Mouse (Mus musculus) CH12.LX (cell line): ENCODE results near the gene Lmf1. TPM values are rescaled to one million over a fixed set of nuclear protein-coding genes. Genes with fewer than 3 reads are reported as not detected.

ENCODE experiments used
- DNase-seq: peaks from one replicate; pipeline ENCODE4 v3.0.0-alpha.2; 2013; ENCODE audit errors: extremely low read depth
- H3K27ac ChIP-seq: 2 replicates; pipeline ENCODE4 v1.5.1; 2012; ENCODE audit warnings: low read depth, mild to moderate bottlenecking, control low read depth, moderate library complexity; ENCODE audit not compliant: insufficient read depth
- H3K27me3 ChIP-seq: replicated peaks from 2 replicates; pipeline ENCODE3; 2012; ENCODE audit warnings: inconsistent platforms
- H3K36me3 ChIP-seq, 2 experiments: replicated peaks in 1 of 2; 2 replicates each; pipeline versions ENCODE3 to v1.6.1; 2012; ENCODE audit warnings: inconsistent platforms in 1 of 2, low read length in 1 of 2, mild to moderate bottlenecking in 1 of 2, mixed read lengths in 1 of 2, moderate library complexity in 1 of 2; ENCODE audit not compliant: control insufficient read depth in 1 of 2, insufficient read depth in 1 of 2
- H3K4me1 ChIP-seq, 2 experiments: 2 replicates each; pipeline ENCODE4 v1.6.1; 2012; ENCODE audit warnings: inconsistent platforms in 1 of 2, moderate library complexity in 1 of 2; ENCODE audit not compliant: insufficient read depth in 2 of 2, control insufficient read depth in 1 of 2
- H3K4me2 ChIP-seq: 2 replicates; pipeline ENCODE4 v1.6.1; 2012; ENCODE audit warnings: low read depth, mild to moderate bottlenecking, control low read depth; ENCODE audit not compliant: poor library complexity, insufficient read depth, severe bottlenecking
- H3K4me3 ChIP-seq, 3 experiments: fragments of 150-350 bp in 1 of 3; sonication (generic) in 1 of 3; replicated peaks in 1 of 3; 2 replicates each; pipeline versions ENCODE3 to v1.5.1; 2011 to 2012; ENCODE audit warnings: low read depth in 2 of 3, low read length in 2 of 3, mild to moderate bottlenecking in 2 of 3, moderate library complexity in 2 of 3, control low read depth in 1 of 3, improper control_type of control experiment in 1 of 3, inconsistent platforms in 1 of 3, mixed read lengths in 1 of 3; ENCODE audit not compliant: poor library complexity in 1 of 3
- H3K79me2 ChIP-seq: replicated peaks from 2 replicates; pipeline ENCODE4 v1.6.1; 2012; ENCODE audit warnings: mild to moderate bottlenecking, moderate library complexity; ENCODE audit not compliant: control insufficient read depth, poor library complexity, insufficient read depth, severe bottlenecking; ENCODE audit errors: extremely low read depth
- H3K9ac ChIP-seq: 2 replicates; pipeline ENCODE4 v1.6.1; 2012; ENCODE audit warnings: low read depth, mild to moderate bottlenecking, control low read depth, moderate library complexity; ENCODE audit not compliant: insufficient read depth
- H3K9me3 ChIP-seq: replicated peaks from 2 replicates; pipeline ENCODE3; 2012; ENCODE audit warnings: low read length, inconsistent platforms, mixed read lengths
- BHLHE40 ChIP-seq: IDR thresholded peaks from 2 replicates; pipeline ENCODE4 v1.6.1; 2011; ENCODE audit warnings: mild to moderate bottlenecking, low read depth, low read length, improper control_type of control experiment
- CTCF ChIP-seq, 2 experiments: IDR thresholded peaks in 1 of 2; conservative IDR thresholded peaks in 1 of 2; 2 replicates each; pipeline ENCODE4 v1.5.1; 2011 to 2012; ENCODE audit warnings: low read depth in 2 of 2, low read length in 2 of 2, improper control_type of control experiment in 1 of 2, inconsistent platforms in 1 of 2, mild to moderate bottlenecking in 1 of 2, moderate library complexity in 1 of 2
- EP300 ChIP-seq: IDR thresholded peaks from 2 replicates; pipeline ENCODE4 v1.6.1; 2011; ENCODE audit warnings: low read length, improper control_type of control experiment
- ETS1 ChIP-seq: conservative IDR thresholded peaks from 2 replicates; pipeline ENCODE4 v1.6.1; 2012; ENCODE audit warnings: low read depth, mild to moderate bottlenecking, inconsistent platforms, low read length, improper control_type of control experiment, moderate library complexity
- JUN ChIP-seq: IDR thresholded peaks from 2 replicates; pipeline ENCODE4 v1.6.1; 2011; ENCODE audit warnings: low read depth, mild to moderate bottlenecking, low read length, improper control_type of control experiment, moderate library complexity; ENCODE audit not compliant: insufficient read depth
- JUND ChIP-seq: conservative IDR thresholded peaks from 2 replicates; pipeline ENCODE4 v1.6.1; 2011; ENCODE audit warnings: low read depth, low read length, improper control_type of control experiment
- KAT2A ChIP-seq: IDR thresholded peaks from 2 replicates; pipeline ENCODE4 v1.6.1; 2012; ENCODE audit warnings: low read length, improper control_type of control experiment, inconsistent platforms; ENCODE audit not compliant: insufficient replicate concordance
- MAFK ChIP-seq: IDR thresholded peaks from 2 replicates; pipeline ENCODE4 v1.6.1; 2011; ENCODE audit warnings: low read length, improper control_type of control experiment; ENCODE audit not compliant: insufficient replicate concordance
- MAX ChIP-seq: IDR thresholded peaks from 2 replicates; pipeline ENCODE4 v1.6.1; 2011; ENCODE audit warnings: low read length, improper control_type of control experiment
- MAZ ChIP-seq: IDR thresholded peaks from 2 replicates; pipeline ENCODE4 v1.6.1; 2012; ENCODE audit warnings: low read depth, mild to moderate bottlenecking, inconsistent platforms, low read length, improper control_type of control experiment, moderate library complexity
- MEF2A ChIP-seq: IDR thresholded peaks from 2 replicates; pipeline ENCODE4 v1.6.1; 2014; ENCODE audit warnings: low read depth, mild to moderate bottlenecking, inconsistent platforms, low read length, improper control_type of control experiment, borderline replicate concordance
- MXI1 ChIP-seq: IDR thresholded peaks from 2 replicates; pipeline ENCODE4 v1.6.1; 2011; ENCODE audit warnings: mild to moderate bottlenecking, low read depth, low read length, improper control_type of control experiment
- NRF1 ChIP-seq: IDR thresholded peaks from 2 replicates; pipeline ENCODE4 v1.6.1; 2014; ENCODE audit warnings: low read depth, mild to moderate bottlenecking, inconsistent platforms, low read length, improper control_type of control experiment, moderate library complexity
- PAX5 ChIP-seq: IDR thresholded peaks from 2 replicates; pipeline ENCODE4 v1.6.1; 2012; ENCODE audit warnings: low read length, inconsistent platforms, mixed read lengths
- POLR2AphosphoS2 ChIP-seq: IDR thresholded peaks from 2 replicates; pipeline ENCODE4 v1.6.1; 2011; ENCODE audit warnings: low read depth, low read length, improper control_type of control experiment
- RAD21 ChIP-seq: IDR thresholded peaks from 2 replicates; pipeline ENCODE4 v1.6.1; 2011; ENCODE audit warnings: low read depth, mild to moderate bottlenecking, low read length, improper control_type of control experiment, moderate library complexity
- UBTF ChIP-seq: IDR thresholded peaks from 2 replicates; pipeline ENCODE4 v1.6.1; 2012; ENCODE audit warnings: low read depth, mild to moderate bottlenecking, inconsistent platforms, low read length, improper control_type of control experiment, moderate library complexity
- USF1 ChIP-seq: IDR thresholded peaks from 2 replicates; pipeline ENCODE4 v1.6.1; 2014; ENCODE audit warnings: low read depth, mild to moderate bottlenecking, inconsistent platforms, low read length, improper control_type of control experiment
- USF2 ChIP-seq: conservative IDR thresholded peaks from 2 replicates; pipeline ENCODE4 v1.6.1; 2011; ENCODE audit warnings: low read depth, low read length, improper control_type of control experiment
- ZKSCAN1 ChIP-seq: IDR thresholded peaks from 2 replicates; pipeline ENCODE4 v1.6.1; 2012; ENCODE audit warnings: low read depth, inconsistent platforms, low read length, improper control_type of control experiment, borderline replicate concordance
- ZMIZ1 ChIP-seq: IDR thresholded peaks from 2 replicates; pipeline ENCODE4 v1.6.1; 2012; ENCODE audit warnings: low read depth, mild to moderate bottlenecking, inconsistent platforms, low read length, improper control_type of control experiment
- ZNF384 ChIP-seq: IDR thresholded peaks from 2 replicates; pipeline ENCODE4 v1.6.1; 2012; ENCODE audit warnings: low read depth, low read length, improper control_type of control experiment, inconsistent platforms
- dilution Hi-C: fragments of 300-500 bp; cut with MboI; formaldehyde crosslinking; loops from 2 replicates; pipeline ENCODE4 v1.14.3; 2020; ENCODE audit warnings: low sequenced_read_pairs; ENCODE audit not compliant: extremely low pct_unique_long_range_greater_than_20kb, extremely low pct_ligation_motif_present
- in situ Hi-C: fragments of 300-500 bp; cut with MboI; formaldehyde crosslinking; loops from 3 replicates; pipeline ENCODE4 v1.14.3; 2019; ENCODE audit warnings: low sequenced_read_pairs, low pct_ligation_motif_present, low pct_unique_long_range_greater_than_20kb, mixed read lengths
- polyA plus RNA-seq: library from polyadenylated mRNA; unstranded; fragments of >175 nt; gene quantifications from 2 replicates; pipeline ENCODE4 v1.2.1, GENCODE M21; 2012; ENCODE audit warnings: low read depth; ENCODE audit not compliant: insufficient read length
- total RNA-seq, 2 experiments: library from RNA; depleted of rRNA; stranded (reverse); fragments of 300-350 nt in 1 of 2; fragments of >200 nt in 1 of 2; gene quantifications; 2 replicates each; pipeline ENCODE4 v1.2.3; 2012 to 2014

The Lmf1 gene
- total and polyA plus RNA-seq, 3 experiments = 13.3 to 26.9 (median 15.2) TPM

GRCm38 (mm10) chr17:25652272-25652671 is 73.4 kb downstream of the Lmf1 start:
- dilution Hi-C loops = no loop called here

GRCm38 (mm10) chr17:25656142-25656825 is 77.4 kb downstream of the Lmf1 start:
- no peak overlapping the region for H3K9ac ChIP-seq
- no peak for DNase-seq
- peaks cover 36 to 47% of the 10 kb centered on the region in 2 experiments for H3K36me3 ChIP-seq
- H3K4me3 ChIP-seq = no peak overlapping the region
- no peak overlapping the region for H3K4me2 ChIP-seq
- TF ChIP-seq JUND = no peak
- TF ChIP-seq PAX5 = no peak
- no peak for TF ChIP-seq ZNF384
- no peak for TF ChIP-seq UBTF
- TF ChIP-seq BHLHE40 = no peak
- no peak for TF ChIP-seq MEF2A
- H3K79me2 ChIP-seq = no peaks in the 10 kb centered on the region
- no peaks in the 10 kb centered on the region; a peak in 1 of 4 replicates for H3K4me1 ChIP-seq
- in situ Hi-C loops (no loop called here), dilution Hi-C loops (no loop called here)
- no peak overlapping the region for H3K27ac ChIP-seq
- no peaks in the 10 kb centered on the region for H3K27me3 ChIP-seq
- no peaks in the 10 kb centered on the region for H3K9me3 ChIP-seq

More at GRCm38 (mm10) chr17:25652272-25652671, 73.4 kb downstream of the Lmf1 start:
- Histone ChIP-seq H3K27ac (no peak overlapping the region), H3K36me3 (peaks cover 39 to 65% of the 10 kb centered on the region in 2 experiments), H3K27me3 (no peaks in the 10 kb centered on the region), H3K4me3 (no peak overlapping the region), H3K4me1 (no peaks in the 10 kb centered on the region), H3K9me3 (peaks cover 4% of the 10 kb centered on the region), H3K9ac (no peak overlapping the region), H3K79me2 (no peaks in the 10 kb centered on the region), H3K4me2 (no peak overlapping the region)
- TF ChIP-seq USF2 (no peak), USF1 (no peak), ZKSCAN1 (no peak), JUN (no peak), MXI1 (no peak), MAZ (no peak), KAT2A (no peak), UBTF (no peak), PAX5 (no peak), ETS1 (no peak), EP300 (no peak), NRF1 (no peak), RAD21 (no peak), MAX (no peak), CTCF (conservative IDR thresholded peaks at IDR 0.05 in 1 of 2, IDR thresholded peaks at IDR 0.05 in 1 of 2; ENCODE audit: low read depth in 2 of 2, low read length in 2 of 2) (no peak), ZMIZ1 (no peak), MAFK (no peak), POLR2AphosphoS2 (no peak)
- no peak for DNase-seq
- in situ Hi-C loops = no loop called here
